Mouse (Mus musculus) MEL (cell line): ENCODE results near the gene Avpr2. TPM values are rescaled to one million over a fixed set of nuclear protein-coding genes. Genes with fewer than 3 reads are reported as not detected.

ENCODE experiments used
- DNase-seq: peaks from one replicate; pipeline ENCODE4 v3.0.0; 2011; ENCODE audit warnings: low read depth, low spot score
- H3K27ac ChIP-seq: 2 replicates; pipeline ENCODE4 v1.5.1; 2012; ENCODE audit warnings: low read depth, mild to moderate bottlenecking, control low read depth, low read length, moderate library complexity; ENCODE audit not compliant: control insufficient read depth
- H3K27me3 ChIP-seq, 2 experiments: fragments of 150-350 bp in 1 of 2; sonication (generic) in 1 of 2; 2 replicates each; pipeline ENCODE4 v1.6.1; 2012; ENCODE audit warnings: low read length in 2 of 2, mild to moderate bottlenecking in 2 of 2, improper control_type of control experiment in 1 of 2, moderate library complexity in 1 of 2; ENCODE audit not compliant: insufficient read depth in 2 of 2, control insufficient read depth in 1 of 2
- H3K36me3 ChIP-seq, 2 experiments: 2 replicates each; pipeline ENCODE4 v1.6.1; 2012 to 2014; ENCODE audit warnings: low read length in 2 of 2, improper control_type of control experiment in 1 of 2, inconsistent platforms in 1 of 2, mild to moderate bottlenecking in 1 of 2; ENCODE audit not compliant: insufficient read depth in 2 of 2, control insufficient read depth in 1 of 2
- H3K4me1 ChIP-seq, 2 experiments: fragments of 150-350 bp in 1 of 2; sonication (generic) in 1 of 2; 2 replicates each; pipeline ENCODE4 v1.6.1; 2012; ENCODE audit warnings: low read length in 2 of 2, improper control_type of control experiment in 1 of 2, mild to moderate bottlenecking in 1 of 2; ENCODE audit not compliant: insufficient read depth in 2 of 2, control insufficient read depth in 1 of 2
- H3K4me3 ChIP-seq, 2 experiments: fragments of 150-350 bp in 1 of 2; sonication (generic) in 1 of 2; 2 replicates each; pipeline ENCODE4 v1.5.1; 2012; ENCODE audit warnings: low read depth in 2 of 2, low read length in 2 of 2, mild to moderate bottlenecking in 2 of 2, moderate library complexity in 2 of 2, control low read depth in 1 of 2, improper control_type of control experiment in 1 of 2; ENCODE audit not compliant: control insufficient read depth in 1 of 2, insufficient read depth in 1 of 2
- H3K79me2 ChIP-seq: 2 replicates; pipeline ENCODE4 v1.6.1; 2012; ENCODE audit warnings: mild to moderate bottlenecking, low read length, moderate library complexity; ENCODE audit not compliant: control insufficient read depth, poor library complexity, insufficient read depth
- H3K9ac ChIP-seq: 2 replicates; pipeline ENCODE4 v1.6.1; 2012; ENCODE audit warnings: low read depth, mild to moderate bottlenecking, control low read depth, low read length, moderate library complexity; ENCODE audit not compliant: control insufficient read depth, poor library complexity, severe bottlenecking
- H3K9me3 ChIP-seq: fragments of 150-350 bp; sonication (generic); replicated peaks from 2 replicates; pipeline ENCODE4 v1.6.1; 2012; ENCODE audit warnings: mild to moderate bottlenecking, low read length, improper control_type of control experiment, moderate library complexity; ENCODE audit not compliant: insufficient read depth
- BHLHE40 ChIP-seq: IDR thresholded peaks from 2 replicates; pipeline ENCODE4 v1.6.1; 2012; ENCODE audit warnings: low read depth, mild to moderate bottlenecking, inconsistent platforms, low read length, improper control_type of control experiment, borderline replicate concordance
- CHD1 ChIP-seq: IDR thresholded peaks from 2 replicates; pipeline ENCODE4 v1.6.1; 2012; ENCODE audit warnings: low read depth, mild to moderate bottlenecking, inconsistent platforms, low read length, improper control_type of control experiment
- CHD2 ChIP-seq: IDR thresholded peaks from 2 replicates; pipeline ENCODE4 v1.6.1; 2011; ENCODE audit warnings: low read length, improper control_type of control experiment
- CTCF ChIP-seq, 3 experiments: IDR thresholded peaks in 2 of 3; conservative IDR thresholded peaks in 1 of 3; 2 replicates each; pipeline ENCODE4 v1.5.1; 2011 to 2012; ENCODE audit warnings: low read length in 3 of 3, low read depth in 2 of 3, mild to moderate bottlenecking in 2 of 3, improper control_type of control experiment in 1 of 3, inconsistent platforms in 1 of 3, mixed read lengths in 1 of 3, moderate library complexity in 1 of 3; ENCODE audit not compliant: control insufficient read depth in 1 of 3, insufficient read depth in 1 of 3, poor library complexity in 1 of 3, severe bottlenecking in 1 of 3
- E2F4 ChIP-seq: IDR thresholded peaks from 2 replicates; pipeline ENCODE4 v1.6.1; 2011; ENCODE audit warnings: low read depth, low read length, improper control_type of control experiment, borderline replicate concordance
- ETS1 ChIP-seq: IDR thresholded peaks from 2 replicates; pipeline ENCODE4 v1.6.1; 2012; ENCODE audit warnings: low read depth, mild to moderate bottlenecking, inconsistent platforms, low read length, improper control_type of control experiment, moderate library complexity
- GABPA ChIP-seq: IDR thresholded peaks from 2 replicates; pipeline ENCODE4 v1.6.1; 2012; ENCODE audit warnings: low read depth, mild to moderate bottlenecking, inconsistent platforms, low read length, improper control_type of control experiment, moderate library complexity
- GATA1 ChIP-seq: IDR thresholded peaks from 2 replicates; pipeline ENCODE4 v1.6.1; 2011; ENCODE audit warnings: low read depth, low read length, improper control_type of control experiment
- HCFC1 ChIP-seq: IDR thresholded peaks from 2 replicates; pipeline ENCODE4 v1.6.1; 2012; ENCODE audit warnings: low read depth, mild to moderate bottlenecking, inconsistent platforms, low read length, improper control_type of control experiment, moderate library complexity
- JUND ChIP-seq: IDR thresholded peaks from 2 replicates; pipeline ENCODE4 v1.6.1; 2011; ENCODE audit warnings: low read depth, mild to moderate bottlenecking, improper control_type of control experiment, low read length
- MAX ChIP-seq: IDR thresholded peaks from 2 replicates; pipeline ENCODE4 v1.6.1; 2011; ENCODE audit warnings: low read length, improper control_type of control experiment
- MAZ ChIP-seq: IDR thresholded peaks from 2 replicates; pipeline ENCODE4 v1.6.1; 2012; ENCODE audit warnings: low read depth, mild to moderate bottlenecking, inconsistent platforms, low read length, improper control_type of control experiment
- MXI1 ChIP-seq: IDR thresholded peaks from 2 replicates; pipeline ENCODE4 v1.6.1; 2011; ENCODE audit warnings: mild to moderate bottlenecking, low read depth, low read length, improper control_type of control experiment
- MYB ChIP-seq: IDR thresholded peaks from 2 replicates; pipeline ENCODE4 v1.6.1; 2011; ENCODE audit warnings: mild to moderate bottlenecking, low read depth, low read length, improper control_type of control experiment
- MYC ChIP-seq: IDR thresholded peaks from 2 replicates; pipeline ENCODE4 v1.6.1; 2011; ENCODE audit warnings: low read depth, mild to moderate bottlenecking, low read length, improper control_type of control experiment, moderate library complexity
- NELFE ChIP-seq: IDR thresholded peaks from 2 replicates; pipeline ENCODE4 v1.6.1; 2011; ENCODE audit warnings: low read depth, low read length, improper control_type of control experiment
- POLR2AphosphoS5 ChIP-seq: IDR thresholded peaks from 2 replicates; pipeline ENCODE4 v1.6.1; 2012; ENCODE audit warnings: low read depth, borderline replicate concordance, mild to moderate bottlenecking, inconsistent platforms, low read length, moderate library complexity, mixed read lengths
- RAD21 ChIP-seq: IDR thresholded peaks from 2 replicates; pipeline ENCODE4 v1.6.1; 2011; ENCODE audit warnings: mild to moderate bottlenecking, low read depth, low read length, improper control_type of control experiment
- RCOR1 ChIP-seq: IDR thresholded peaks from 2 replicates; pipeline ENCODE4 v1.6.1; 2012; ENCODE audit warnings: low read depth, mild to moderate bottlenecking, inconsistent platforms, low read length, improper control_type of control experiment
- SIN3A ChIP-seq: IDR thresholded peaks from 2 replicates; pipeline ENCODE4 v1.6.1; 2012; ENCODE audit warnings: low read length, improper control_type of control experiment, inconsistent platforms
- SMC3 ChIP-seq: IDR thresholded peaks from 2 replicates; pipeline ENCODE4 v1.6.1; 2011; ENCODE audit warnings: low read depth, low read length, improper control_type of control experiment
- TAL1 ChIP-seq: IDR thresholded peaks from 2 replicates; pipeline ENCODE4 v1.6.1; 2012; ENCODE audit warnings: mild to moderate bottlenecking, inconsistent platforms, low read length, moderate library complexity, mixed read lengths
- TBP ChIP-seq: IDR thresholded peaks from 2 replicates; pipeline ENCODE4 v1.8.0; 2011; ENCODE audit warnings: low read depth, low read length, improper control_type of control experiment
- UBTF ChIP-seq: IDR thresholded peaks from 2 replicates; pipeline ENCODE4 v1.6.1; 2012; ENCODE audit warnings: low read depth, mild to moderate bottlenecking, inconsistent platforms, low read length, improper control_type of control experiment, moderate library complexity, borderline replicate concordance; ENCODE audit not compliant: insufficient read depth
- USF1 ChIP-seq: IDR thresholded peaks from 2 replicates; pipeline ENCODE4 v1.6.1; 2014; ENCODE audit warnings: low read depth, mild to moderate bottlenecking, inconsistent platforms, low read length, improper control_type of control experiment, moderate library complexity
- USF2 ChIP-seq, 2 experiments: IDR thresholded peaks; 2 replicates each; pipeline ENCODE4 v1.6.1; 2011 to 2012; ENCODE audit warnings: improper control_type of control experiment in 2 of 2, low read length in 2 of 2, borderline replicate concordance in 1 of 2, inconsistent platforms in 1 of 2, low read depth in 1 of 2, mild to moderate bottlenecking in 1 of 2; ENCODE audit not compliant: insufficient read depth in 1 of 2
- ZC3H11A ChIP-seq: IDR thresholded peaks from 2 replicates; pipeline ENCODE4 v1.6.1; 2012; ENCODE audit warnings: low read depth, mild to moderate bottlenecking, inconsistent platforms, low read length, improper control_type of control experiment
- ZKSCAN1 ChIP-seq: IDR thresholded peaks from 2 replicates; pipeline ENCODE4 v1.6.1; 2012; ENCODE audit warnings: low read depth, mild to moderate bottlenecking, inconsistent platforms, low read length, improper control_type of control experiment, moderate library complexity
- ZMIZ1 ChIP-seq: IDR thresholded peaks from 2 replicates; pipeline ENCODE4 v1.6.1; 2012; ENCODE audit warnings: low read depth, mild to moderate bottlenecking, inconsistent platforms, low read length, improper control_type of control experiment, moderate library complexity
- polyA plus RNA-seq, 2 experiments: library from polyadenylated mRNA; stranded (reverse) in 1 of 2; unstranded in 1 of 2; fragments of >175 nt in 1 of 2; fragments of >200 nt in 1 of 2; gene quantifications; 2 replicates each; pipeline versions ENCODE4 v1.2.1 to v1.2.4; 2012; ENCODE audit warnings: low replicate concordance in 2 of 2, low read depth in 1 of 2; ENCODE audit not compliant: insufficient read length in 2 of 2, insufficient read depth in 1 of 2, missing spikeins in 1 of 2
- total RNA-seq: library from RNA; depleted of rRNA; stranded (reverse); fragments of 300-350 nt; gene quantifications from 2 replicates; pipeline ENCODE4 v1.2.3, GENCODE M21; 2012

The Avpr2 gene
- total and polyA plus RNA-seq, 3 experiments: 0.35 to 0.49 TPM; not detected in 1

GRCm38 (mm10) chrX:73895719-73896118 is 3.8 kb downstream of the Avpr2 start, which contains the start of gene L1cam:
TSS of gene L1cam (minus strand) at chrX:73896105.
- Histone ChIP-seq H3K9me3 (no peaks in the 10 kb centered on the region), H3K9ac (no peak within 1 kb of the TSS), H3K79me2 (no peaks in the 10 kb centered on the region), H3K4me3 (no peak within 1 kb of the TSS), H3K4me1 (no peaks in the 10 kb centered on the region)
- DNase-seq: peak; percentile 53
- TF ChIP-seq MYB (no peak), ETS1 (no peak), GABPA (no peak), MYC (no peak), POLR2AphosphoS5 (no peak), BHLHE40 (no peak), SMC3 (peak; percentile 68), ZKSCAN1 (no peak), ZC3H11A (peak; percentile 23; the same call in 1 of the 2 replicates), RCOR1 (no peak), GATA1 (no peak), ZMIZ1 (no peak), TBP (no peak), CHD2 (no peak), MAX (no peak), TAL1 (no peak), MAZ (no peak), MXI1 (no peak), E2F4 (no peak), CHD1 (no peak), USF2 (IDR thresholded peaks at IDR 0.05; ENCODE audit: borderline replicate concordance in 1 of 2, insufficient read depth in 1 of 2, low read depth in 1 of 2, low read length in 2 of 2) (no peak), UBTF (no peak), NELFE (no peak), USF1 (no peak), JUND (no peak), SIN3A (no peak), RAD21 (peak; percentile 58), CTCF (IDR thresholded peaks at IDR 0.05 in 2 of 3, conservative IDR thresholded peaks at IDR 0.05 in 1 of 3; ENCODE audit: control insufficient read depth in 1 of 3, insufficient read depth in 1 of 3, low read depth in 2 of 3, low read length in 3 of 3, poor library complexity in 1 of 3, severe bottlenecking in 1 of 3) (peak; percentile 41 to 67 (median 64); a peak in 5 of 6 replicates), HCFC1 (no peak)
- TF ChIP-seq, all 39 proteins: peak for 4
- Histone ChIP-seq H3K36me3 (no peaks in the 10 kb centered on the region), H3K27ac (no peak within 1 kb of the TSS), H3K27me3 (no peaks in the 10 kb centered on the region)
